Mouse (Mus musculus): Measurements from ENCODE around the gene Cnnm1. TPM values are rescaled to one million over a fixed set of nuclear protein-coding genes. Genes with fewer than 3 reads are reported as not detected.

Gene Cnnm1
- total and polyA plus RNA-seq, 3 experiments: 2.8 to 14.5 (median 2.8) TPM

DNA sequence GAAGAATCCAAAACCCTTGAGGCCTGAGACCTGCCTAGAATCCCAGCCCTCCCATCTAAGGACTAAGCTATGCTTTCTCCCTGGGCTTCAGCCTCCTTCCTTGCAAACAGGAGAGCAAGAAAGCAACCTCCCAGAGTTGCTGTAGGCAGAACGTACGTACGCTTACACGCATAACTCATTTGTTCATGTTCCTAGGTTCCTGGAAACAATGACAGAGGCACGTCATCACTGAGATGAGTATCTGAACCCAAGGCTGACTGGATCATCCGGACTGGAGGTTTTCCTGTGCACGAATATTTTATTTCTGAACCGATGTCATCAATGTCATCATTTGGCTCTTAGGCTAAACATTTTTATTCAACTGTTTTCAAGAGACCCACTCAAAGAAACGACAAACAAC lies 81.8 kb downstream of the Cnnm1 start:
- no peak for ATAC-seq (ENCODE audit: extremely low read depth, insufficient number of reproducible peaks, low FRiP score, poor library complexity, severe bottlenecking)
- DNase-seq (ENCODE audit: low spot score): no peak
- peaks cover 58% of the 10 kb centered on the region for H3K4me1 ChIP-seq (ENCODE audit: insufficient read depth, low read depth, low read length)
- TF ChIP-seq GATA1 (IDR thresholded peaks at IDR 0.05; ENCODE audit: borderline replicate concordance, low read length) (no peak), GATA2 (IDR thresholded peaks at IDR 0.05; ENCODE audit: borderline replicate concordance, low read depth, low read length) (no peak), CTCF (IDR thresholded peaks at IDR 0.05; ENCODE audit: low read depth, low read length) (no peak), TAL1 (conservative IDR thresholded peaks at IDR 0.05; ENCODE audit: low read depth, low read length) (no peak), POLR2AphosphoS5 (IDR thresholded peaks at IDR 0.05; ENCODE audit: insufficient replicate concordance, low read depth, low read length) (no peak)
- H3K36me3 ChIP-seq (replicated peaks): peaks cover 49% of the 10 kb centered on the region
- no peaks in the 10 kb centered on the region for H3K27me3 ChIP-seq (ENCODE audit: insufficient read depth, low read length)
- no peak overlapping the region for H3K4me3 ChIP-seq (ENCODE audit: low read depth, low read length)
- no peaks in the 10 kb centered on the region for H3K9me3 ChIP-seq (replicated peaks)

DNA sequence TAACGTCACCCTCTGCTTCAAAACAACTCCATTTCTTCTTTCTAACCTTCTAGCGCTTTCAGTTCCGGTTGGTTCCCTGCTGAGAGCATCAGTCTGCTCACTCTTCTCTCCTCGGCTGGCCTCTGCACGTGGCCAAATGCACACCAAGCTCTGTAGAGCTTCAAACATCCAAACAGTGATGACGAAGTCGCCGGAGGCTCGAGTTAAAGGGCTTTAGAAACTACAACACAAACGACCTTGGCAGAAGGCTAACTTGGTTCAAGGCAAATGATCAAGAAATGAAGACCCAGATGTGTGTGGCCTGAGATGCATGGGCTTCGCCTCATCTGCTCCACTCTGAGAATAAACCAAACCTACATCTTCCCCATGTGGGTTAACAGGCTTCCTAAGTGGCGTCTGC lies 83.3 kb downstream of the Cnnm1 start:
- no peak for ATAC-seq (ENCODE audit: extremely low read depth, insufficient number of reproducible peaks, low FRiP score, poor library complexity, severe bottlenecking)
- Histone ChIP-seq H3K27me3 (ENCODE audit: insufficient read depth, low read length) (no peaks in the 10 kb centered on the region), H3K4me1 (ENCODE audit: insufficient read depth, low read depth, low read length) (peaks cover 58% of the 10 kb centered on the region), H3K9me3 (replicated peaks) (no peaks in the 10 kb centered on the region), H3K36me3 (replicated peaks) (peaks cover 36% of the 10 kb centered on the region), H3K4me3 (ENCODE audit: low read depth, low read length) (peak overlapping the region; percentile 83)
- peak; percentile 21 for DNase-seq (ENCODE audit: low spot score)
- no peak for TF ChIP-seq TAL1 (conservative IDR thresholded peaks at IDR 0.05; ENCODE audit: low read depth, low read length)
- TF ChIP-seq GATA2 (IDR thresholded peaks at IDR 0.05; ENCODE audit: borderline replicate concordance, low read depth, low read length): no peak
- no peak for TF ChIP-seq CTCF (IDR thresholded peaks at IDR 0.05; ENCODE audit: low read depth, low read length)
- TF ChIP-seq POLR2AphosphoS5 (IDR thresholded peaks at IDR 0.05; ENCODE audit: insufficient replicate concordance, low read depth, low read length): no peak
- no peak for TF ChIP-seq GATA1 (IDR thresholded peaks at IDR 0.05; ENCODE audit: borderline replicate concordance, low read length)

DNA sequence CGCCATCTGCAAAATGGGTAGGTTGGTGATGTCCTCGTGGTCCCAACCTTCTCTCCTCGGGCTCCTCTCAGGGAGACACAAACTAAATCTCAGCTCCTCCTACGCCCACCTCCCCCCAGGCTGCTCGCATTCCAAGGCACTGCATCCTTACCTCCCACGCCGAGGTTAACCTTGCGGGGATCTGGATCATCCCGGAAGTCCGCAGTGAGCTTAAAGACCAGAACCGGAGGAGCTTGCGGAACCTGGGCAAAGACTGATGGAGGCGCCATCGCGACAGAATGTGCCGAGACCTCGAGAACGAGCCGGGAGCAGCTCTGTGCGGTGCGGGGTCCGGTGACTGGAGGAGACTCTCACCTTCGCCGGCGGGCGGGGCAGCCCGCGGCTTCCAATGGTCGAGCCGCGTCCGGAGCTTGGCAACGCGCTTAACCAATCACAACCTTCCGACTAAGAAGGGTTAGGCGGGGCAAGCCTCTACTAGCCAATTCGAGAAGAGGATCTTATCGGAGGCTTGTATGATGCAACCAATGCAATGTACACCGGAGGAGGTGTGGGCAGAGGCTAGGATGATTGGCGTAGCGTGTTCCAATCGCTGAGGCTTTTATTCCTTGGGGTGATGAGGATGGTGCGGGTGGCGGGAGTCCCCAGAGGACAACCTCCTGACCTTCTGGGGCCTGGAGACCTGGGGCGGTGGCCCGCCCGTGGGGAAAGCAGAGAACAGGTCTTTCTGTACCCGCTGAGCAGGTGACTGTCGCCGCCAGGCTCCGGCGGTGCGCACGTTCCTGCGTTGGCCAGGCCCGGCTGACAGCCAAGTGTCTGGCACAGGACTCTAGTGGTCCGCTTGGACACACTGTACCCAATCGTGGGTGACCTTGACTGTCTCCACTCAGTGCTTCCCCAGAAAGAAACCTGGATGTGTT lies 84.2 kb downstream of the Cnnm1 start, which contains the start of gene Got1:
Gene Got1 (minus strand): TSS at position 419 of the 917 bp plus-strand sequence.
- Histone ChIP-seq H3K36me3 (replicated peaks) (peaks cover 27% of the 10 kb centered on the region), H3K4me1 (ENCODE audit: insufficient read depth, low read depth, low read length) (peaks cover 53% of the 10 kb centered on the region), H3K27me3 (ENCODE audit: insufficient read depth, low read length) (no peaks in the 10 kb centered on the region), H3K4me3 (ENCODE audit: low read depth, low read length) (peak within 1 kb of the TSS; percentile 83), H3K9me3 (replicated peaks) (no peaks in the 10 kb centered on the region)
- DNase-seq (ENCODE audit: low spot score): peak; percentile 96
- TF ChIP-seq POLR2AphosphoS5 (IDR thresholded peaks at IDR 0.05; ENCODE audit: insufficient replicate concordance, low read depth, low read length) (no peak), GATA1 (IDR thresholded peaks at IDR 0.05; ENCODE audit: borderline replicate concordance, low read length) (no peak), TAL1 (conservative IDR thresholded peaks at IDR 0.05; ENCODE audit: low read depth, low read length) (no peak), CTCF (IDR thresholded peaks at IDR 0.05; ENCODE audit: low read depth, low read length) (no peak), GATA2 (IDR thresholded peaks at IDR 0.05; ENCODE audit: borderline replicate concordance, low read depth, low read length) (no peak)
- ATAC-seq (ENCODE audit: extremely low read depth, insufficient number of reproducible peaks, low FRiP score, poor library complexity, severe bottlenecking): peak; percentile 99

DNA sequence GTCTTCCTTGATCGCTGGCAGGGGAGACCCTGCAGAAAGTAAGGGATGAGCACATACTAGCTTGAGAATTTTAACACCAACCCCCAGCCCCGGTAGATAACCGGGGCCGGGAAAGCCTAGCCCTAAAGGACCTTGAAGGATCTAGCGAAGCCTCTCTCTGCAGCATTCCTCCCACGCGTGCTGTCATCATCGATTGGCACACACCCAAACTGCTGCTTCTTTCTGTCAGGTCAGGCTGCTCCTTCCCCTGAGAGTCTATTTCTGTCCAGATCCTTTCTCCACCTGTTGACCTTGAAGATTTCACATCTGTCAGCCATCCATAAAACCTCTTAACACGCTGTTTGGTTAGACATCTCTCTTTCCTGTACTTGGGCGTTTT lies 84.9 kb downstream of the Cnnm1 start:
- ATAC-seq (ENCODE audit: extremely low read depth, insufficient number of reproducible peaks, low FRiP score, poor library complexity, severe bottlenecking) (no peak), DNase-seq (ENCODE audit: low spot score) (no peak)
- H3K4me1 ChIP-seq (ENCODE audit: insufficient read depth, low read depth, low read length): peaks cover 50% of the 10 kb centered on the region
- H3K9me3 ChIP-seq (replicated peaks): no peaks in the 10 kb centered on the region
- H3K4me3 ChIP-seq (ENCODE audit: low read depth, low read length): peak overlapping the region; percentile 83
- H3K36me3 ChIP-seq (replicated peaks): peaks cover 22% of the 10 kb centered on the region
- TF ChIP-seq CTCF (IDR thresholded peaks at IDR 0.05; ENCODE audit: low read depth, low read length) (no peak), TAL1 (conservative IDR thresholded peaks at IDR 0.05; ENCODE audit: low read depth, low read length) (no peak), POLR2AphosphoS5 (IDR thresholded peaks at IDR 0.05; ENCODE audit: insufficient replicate concordance, low read depth, low read length) (no peak), GATA2 (IDR thresholded peaks at IDR 0.05; ENCODE audit: borderline replicate concordance, low read depth, low read length) (no peak), GATA1 (IDR thresholded peaks at IDR 0.05; ENCODE audit: borderline replicate concordance, low read length) (no peak)
- no peaks in the 10 kb centered on the region for H3K27me3 ChIP-seq (ENCODE audit: insufficient read depth, low read length)

DNA sequence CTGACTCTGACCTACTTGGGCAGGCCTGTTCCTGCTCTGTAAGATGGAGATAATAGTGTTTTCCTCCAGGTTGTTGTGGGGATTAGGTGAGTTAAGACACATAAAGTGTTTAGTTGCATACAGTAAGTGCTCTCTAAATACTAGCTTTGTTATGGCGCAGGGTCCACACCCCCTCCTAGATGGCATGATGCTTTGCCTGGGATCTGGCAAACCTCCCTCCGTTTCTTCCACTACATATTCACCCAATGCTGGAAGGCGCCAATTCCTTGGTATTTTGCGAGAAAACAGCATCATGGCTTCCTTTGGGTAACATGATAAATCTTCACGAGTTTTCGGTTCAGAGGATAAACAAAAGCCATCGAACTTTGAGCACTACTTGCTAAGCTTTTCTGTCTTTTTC lies 85.3 kb downstream of the Cnnm1 start:
- H3K4me3 ChIP-seq (ENCODE audit: low read depth, low read length): peak overlapping the region; percentile 83; the same call in 1 of the 2 replicates
- no peak for ATAC-seq (ENCODE audit: extremely low read depth, insufficient number of reproducible peaks, low FRiP score, poor library complexity, severe bottlenecking)

DNA sequence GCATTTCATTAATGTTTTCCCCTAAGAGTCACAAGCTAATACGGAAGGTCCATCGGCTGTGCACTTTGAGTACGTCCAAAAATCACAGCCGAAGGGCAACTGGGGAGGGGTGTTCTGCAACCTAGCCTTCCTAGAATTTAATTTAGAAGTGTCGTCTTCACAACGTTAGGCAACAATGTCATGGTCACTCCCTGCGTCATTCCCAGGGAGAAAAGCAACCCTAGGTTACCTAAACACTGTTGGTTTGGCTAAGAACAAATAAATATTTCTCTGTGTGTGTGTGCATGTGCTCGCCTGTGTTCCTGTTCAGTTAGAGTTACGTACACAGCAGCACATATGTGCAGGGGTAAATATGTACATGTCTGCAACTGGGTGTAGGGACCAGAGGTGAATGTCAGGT lies 85.8 kb downstream of the Cnnm1 start:
- Histone ChIP-seq H3K4me1 (ENCODE audit: insufficient read depth, low read depth, low read length) (peaks cover 50% of the 10 kb centered on the region), H3K4me3 (ENCODE audit: low read depth, low read length) (no peak overlapping the region)

More for the DNA sequence above, 85.3 kb downstream of the Cnnm1 start:
- H3K9me3 ChIP-seq (replicated peaks): no peaks in the 10 kb centered on the region
- H3K27me3 ChIP-seq (ENCODE audit: insufficient read depth, low read length): no peaks in the 10 kb centered on the region
- peaks cover 18% of the 10 kb centered on the region for H3K36me3 ChIP-seq (replicated peaks)
- H3K4me1 ChIP-seq (ENCODE audit: insufficient read depth, low read depth, low read length): peaks cover 51% of the 10 kb centered on the region
- no peak for DNase-seq (ENCODE audit: low spot score)
- TF ChIP-seq TAL1 (conservative IDR thresholded peaks at IDR 0.05; ENCODE audit: low read depth, low read length) (no peak), POLR2AphosphoS5 (IDR thresholded peaks at IDR 0.05; ENCODE audit: insufficient replicate concordance, low read depth, low read length) (no peak), GATA2 (IDR thresholded peaks at IDR 0.05; ENCODE audit: borderline replicate concordance, low read depth, low read length) (no peak), CTCF (IDR thresholded peaks at IDR 0.05; ENCODE audit: low read depth, low read length) (no peak), GATA1 (IDR thresholded peaks at IDR 0.05; ENCODE audit: borderline replicate concordance, low read length) (no peak)

More for the DNA sequence above, 85.8 kb downstream of the Cnnm1 start:
- Histone ChIP-seq H3K27me3 (ENCODE audit: insufficient read depth, low read length) (no peaks in the 10 kb centered on the region), H3K9me3 (replicated peaks) (no peaks in the 10 kb centered on the region), H3K36me3 (replicated peaks) (peaks cover 14% of the 10 kb centered on the region)
- no peak for TF ChIP-seq GATA2 (IDR thresholded peaks at IDR 0.05; ENCODE audit: borderline replicate concordance, low read depth, low read length)
- TF ChIP-seq POLR2AphosphoS5 (IDR thresholded peaks at IDR 0.05; ENCODE audit: insufficient replicate concordance, low read depth, low read length): no peak
- TF ChIP-seq TAL1 (conservative IDR thresholded peaks at IDR 0.05; ENCODE audit: low read depth, low read length): no peak
- TF ChIP-seq CTCF (IDR thresholded peaks at IDR 0.05; ENCODE audit: low read depth, low read length): no peak
- no peak for TF ChIP-seq GATA1 (IDR thresholded peaks at IDR 0.05; ENCODE audit: borderline replicate concordance, low read length)
- no peak for DNase-seq (ENCODE audit: low spot score)
- no peak for ATAC-seq (ENCODE audit: extremely low read depth, insufficient number of reproducible peaks, low FRiP score, poor library complexity, severe bottlenecking)

Measured in G1E (cell line).